Mouse (Mus musculus): ENCODE measurements at regions not wholly inside any gene's neighbourhood (a gene's known extent, or its start where the extent isn't known, plus 50 kb on each side); places are given as distances from the start of the nearest gene placed in this dataset.

DNA sequence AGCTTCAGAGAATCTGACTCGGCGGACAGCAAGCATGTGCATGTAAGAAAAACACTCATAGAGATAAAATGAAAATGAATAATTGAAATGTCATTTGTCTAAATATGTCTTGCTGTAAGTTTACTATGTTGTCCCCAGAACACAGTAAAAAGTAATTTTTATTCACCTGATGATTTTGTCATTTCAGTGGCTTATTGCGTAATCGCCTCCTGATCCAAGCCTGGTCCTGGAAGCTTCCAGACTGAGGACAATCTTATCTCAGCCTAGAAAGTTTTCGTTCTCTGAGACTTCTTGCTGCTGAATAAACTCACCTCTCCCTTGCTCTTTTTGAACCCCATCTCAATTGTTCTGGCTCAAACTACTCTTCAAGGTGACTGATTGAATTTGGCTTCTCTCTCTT, 1820.7 kb downstream of the Efna5 start:
- TF ChIP-seq CTCF (IDR thresholded peaks at IDR 0.05; ENCODE audit: borderline replicate concordance, insufficient read depth, low read length) = no peak
- no peak for TF ChIP-seq POLR2A (IDR thresholded peaks at IDR 0.05; ENCODE audit: low read depth, low read length)
